Mouse (Mus musculus) heart, adult 2 months (tissue): ENCODE measurements around the gene Atxn7l1.

Experiments used
- CTCF ChIP-seq: fragments of 200-600 bp; IDR thresholded peaks from 2 replicates; pipeline ENCODE4 v1.8.1; 2022; ENCODE audit warnings: antibody characterized with exemption, mild to moderate bottlenecking, moderate library complexity
- POLR2A ChIP-seq: fragments of 200-500 bp; IDR thresholded peaks from 2 replicates; pipeline ENCODE4 v1.6.1; 2011; ENCODE audit warnings: mild to moderate bottlenecking, low read depth, low read length, control low read depth; ENCODE audit not compliant: insufficient read depth

DNA sequence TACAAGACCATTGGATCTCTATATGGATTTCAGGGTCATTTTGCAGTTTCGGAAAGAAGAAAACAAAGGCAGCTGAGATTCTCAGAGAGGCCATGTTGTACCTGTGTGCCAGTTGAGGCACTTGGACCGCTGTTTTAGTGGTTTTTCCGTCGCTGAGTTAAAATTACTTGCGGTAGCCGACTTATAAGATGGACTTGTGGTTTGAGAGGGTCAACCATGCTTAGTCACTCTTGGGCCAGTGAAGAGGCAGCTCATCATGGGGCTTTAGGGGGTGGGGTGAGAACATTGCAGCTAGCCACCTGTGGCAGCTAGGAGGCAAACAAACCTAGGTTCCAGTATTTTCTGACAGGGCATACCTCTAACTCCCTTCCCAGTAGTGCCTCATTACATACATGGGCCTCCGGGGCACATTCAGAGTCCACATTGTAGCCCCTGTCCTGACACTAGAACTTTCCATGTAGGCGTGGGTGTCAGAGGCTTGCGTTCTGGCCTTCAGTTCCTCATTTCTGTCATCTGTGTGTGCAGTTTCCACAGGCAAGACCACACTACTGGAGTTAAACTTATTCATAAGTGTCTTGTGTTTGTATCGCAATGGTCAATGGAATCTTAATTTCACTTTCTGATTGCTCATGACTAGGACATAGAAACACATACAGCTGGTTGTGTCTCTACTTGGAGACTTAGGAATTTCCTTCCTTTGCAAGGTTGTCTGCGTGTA, 22.4 kb downstream of the Atxn7l1 start:
- TF ChIP-seq POLR2A: no peak
- TF ChIP-seq CTCF: no peak
